Mouse (Mus musculus) adrenal gland, postnatal 14 days (tissue): ENCODE results near the gene Adck2. TPM values are rescaled to one million over a fixed set of nuclear protein-coding genes. Genes with fewer than 3 reads are reported as not detected.

Source experiments
- DNase-seq: peaks from one replicate; pipeline ENCODE4 v3.0.0; 2021; ENCODE audit warnings: mixed read lengths
- total RNA-seq: library from RNA; stranded (reverse); gene quantifications from 2 replicates; pipeline ENCODE4 v1.2.3, GENCODE M21; 2021

The Adck2 gene
- total RNA-seq, 1 experiment from 2014 or later = 23.5 TPM

GRCm38 (mm10) chr6:39557723-39558261 is 15.9 kb upstream of the Adck2 start, which contains the start of gene Dennd2a:
TSS of gene Dennd2a (minus strand) at chr6:39557867.
- DNase-seq = peak; percentile 87

- DNase-seq = no peak
Observed at GRCm38 (mm10) chr6:39559276-39559939, 14.3 kb upstream of the Adck2 start.

DNA sequence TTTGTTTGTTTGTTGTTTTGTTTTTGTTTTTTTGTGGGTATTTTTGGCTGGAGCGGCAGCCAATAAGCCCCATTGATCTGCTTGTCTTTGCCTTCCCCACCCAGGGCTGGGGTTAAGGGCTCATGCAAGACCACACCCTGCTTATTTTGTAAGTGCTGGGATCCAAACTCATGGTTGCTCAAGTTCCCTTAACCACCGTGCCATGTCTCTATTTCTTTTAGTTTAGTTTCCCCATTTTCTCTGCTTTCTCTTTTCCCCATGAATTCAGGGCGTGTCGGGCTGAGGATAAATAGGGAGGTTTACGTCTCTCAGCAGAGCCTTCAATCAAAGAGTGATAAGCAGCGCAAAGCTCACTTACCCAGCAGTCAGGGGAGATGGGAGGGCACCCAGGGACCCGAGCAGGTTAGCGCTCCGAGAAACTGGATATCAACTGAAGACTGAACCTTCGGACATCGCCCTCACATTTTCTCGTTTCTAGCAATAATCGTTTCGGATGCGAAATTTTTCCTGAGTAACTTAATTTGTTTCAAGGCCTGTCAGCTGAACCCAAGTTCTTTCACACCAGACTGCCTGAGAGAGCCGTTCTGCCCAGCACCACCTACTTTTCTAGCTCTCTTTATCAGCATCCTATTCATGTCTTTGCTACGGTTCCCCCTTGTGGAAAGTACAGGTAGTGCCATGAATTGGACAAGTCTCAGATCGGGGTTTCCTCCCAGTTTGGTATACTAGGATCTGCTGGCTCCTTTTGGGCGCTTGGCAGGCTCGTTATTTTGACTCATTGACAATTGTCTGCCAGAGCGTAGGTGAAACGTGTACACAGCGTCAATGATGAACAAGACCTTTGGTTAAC is 11.3 kb upstream of the Adck2 start:
- peak; percentile 84 for DNase-seq

DNA sequence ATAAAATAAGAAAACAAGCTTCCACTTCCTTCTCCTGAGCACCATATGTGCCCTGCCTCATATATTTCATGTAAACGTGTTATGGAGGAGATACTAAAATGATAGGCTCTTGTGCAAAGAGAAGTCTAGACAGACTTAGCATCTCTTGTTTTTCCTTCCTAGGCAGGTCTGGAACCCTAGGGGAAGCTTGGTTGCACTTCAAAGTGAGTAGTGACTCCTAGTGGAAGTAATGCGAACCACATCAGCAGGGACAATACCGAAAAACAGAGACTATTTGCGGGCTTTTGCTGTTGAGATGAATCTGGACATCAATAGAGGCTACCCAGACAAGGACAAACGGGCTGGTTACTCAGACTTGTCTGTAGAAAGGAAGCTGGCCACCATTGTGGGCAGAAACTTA is 6.1 kb upstream of the Adck2 start:
- peak; percentile 43 for DNase-seq

- DNase-seq = peak; percentile 56
Observed at GRCm38 (mm10) chr6:39570426-39570825, 3.2 kb upstream of the Adck2 start.

GRCm38 (mm10) chr6:39574555-39574869 is 839 bp downstream of the Adck2 start:
- peak; percentile 64 for DNase-seq

- DNase-seq = no peak
Observed at GRCm38 (mm10) chr6:39574951-39575350, 1.3 kb downstream of the Adck2 start.

DNA sequence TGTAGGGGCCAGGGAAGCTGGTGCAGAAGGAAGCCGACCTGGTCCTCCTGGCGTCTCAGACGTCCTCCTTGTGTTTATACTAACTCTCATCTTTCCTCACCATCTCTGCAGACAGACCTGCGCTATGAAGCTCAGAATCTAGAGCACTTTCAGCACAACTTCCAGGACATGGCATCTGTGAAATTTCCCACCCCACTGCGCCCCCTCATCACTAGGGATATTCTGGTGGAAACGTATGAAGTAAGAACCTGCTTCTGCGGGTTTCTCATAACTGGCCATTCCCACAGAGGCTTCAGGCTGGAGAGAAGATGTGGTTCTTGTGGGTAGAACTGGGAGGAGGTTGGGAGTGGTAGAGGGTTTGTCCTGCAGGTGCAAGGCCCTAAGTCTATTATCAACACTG is 5.9 kb downstream of the Adck2 start:
- DNase-seq = no peak

- no peak for DNase-seq
Observed at GRCm38 (mm10) chr6:39580558-39580957, 6.9 kb downstream of the Adck2 start.

DNA sequence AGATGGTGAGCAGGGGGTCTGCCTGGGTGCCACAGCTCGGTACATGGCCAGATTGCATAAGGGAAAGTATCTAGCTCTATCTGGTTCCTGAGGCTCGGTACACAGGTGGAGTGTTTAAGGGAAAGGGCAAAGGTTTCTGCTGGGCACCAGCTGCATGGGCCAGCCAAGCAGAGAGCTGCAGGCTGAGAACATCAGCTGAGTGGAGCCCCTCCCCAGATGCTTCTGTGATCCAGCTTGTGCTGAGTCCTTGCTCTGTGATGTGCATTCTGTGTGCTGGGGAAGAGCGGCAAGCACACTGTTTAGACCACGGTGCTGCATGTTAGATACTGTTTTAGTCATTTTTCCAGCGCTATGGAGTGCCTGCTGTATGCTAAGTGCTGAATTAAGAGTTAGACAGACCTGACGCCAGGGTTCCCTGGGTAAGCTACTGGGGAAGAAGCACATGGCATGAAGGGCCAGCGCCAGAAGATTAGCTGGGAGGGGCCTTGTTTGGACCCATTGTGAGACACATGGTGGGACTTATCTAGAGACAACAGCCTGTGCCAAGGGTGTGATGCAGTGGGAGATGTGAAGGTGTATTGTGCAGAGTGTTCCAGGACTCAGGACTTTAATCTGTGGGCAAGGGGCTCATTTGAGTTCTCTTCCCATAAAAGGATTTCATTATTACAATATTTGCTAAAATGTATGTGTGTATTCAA is 7.6 kb downstream of the Adck2 start:
- DNase-seq = no peak

DNA sequence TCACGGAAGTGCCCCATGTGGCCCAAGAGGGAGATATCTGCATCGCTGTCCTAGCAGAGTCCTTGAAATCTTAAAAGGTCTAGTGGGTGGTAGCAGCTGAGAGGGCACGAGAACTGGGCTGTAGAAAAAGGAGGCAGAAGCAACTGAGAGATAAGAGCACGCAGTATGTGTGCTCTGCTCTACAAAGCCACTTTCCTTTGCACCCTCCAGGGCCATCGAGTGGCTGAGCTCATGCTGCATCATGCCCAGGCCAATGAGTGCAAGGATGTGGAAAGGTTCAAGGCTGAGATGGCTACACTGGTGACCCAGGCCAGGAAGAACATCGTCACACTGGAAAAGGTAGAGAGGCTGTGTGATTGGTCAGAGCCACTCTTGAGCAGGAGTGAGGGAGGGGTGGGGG is 11.8 kb downstream of the Adck2 start, which contains the start of gene Gm42420:
Gene Gm42420, plus strand, starts transcription at position 237 of the 400 bp plus-strand sequence.
- DNase-seq = peak; percentile 21

GRCm38 (mm10) chr6:39591481-39591880 is 17.8 kb downstream of the Adck2 start:
- DNase-seq = no peak

DNA sequence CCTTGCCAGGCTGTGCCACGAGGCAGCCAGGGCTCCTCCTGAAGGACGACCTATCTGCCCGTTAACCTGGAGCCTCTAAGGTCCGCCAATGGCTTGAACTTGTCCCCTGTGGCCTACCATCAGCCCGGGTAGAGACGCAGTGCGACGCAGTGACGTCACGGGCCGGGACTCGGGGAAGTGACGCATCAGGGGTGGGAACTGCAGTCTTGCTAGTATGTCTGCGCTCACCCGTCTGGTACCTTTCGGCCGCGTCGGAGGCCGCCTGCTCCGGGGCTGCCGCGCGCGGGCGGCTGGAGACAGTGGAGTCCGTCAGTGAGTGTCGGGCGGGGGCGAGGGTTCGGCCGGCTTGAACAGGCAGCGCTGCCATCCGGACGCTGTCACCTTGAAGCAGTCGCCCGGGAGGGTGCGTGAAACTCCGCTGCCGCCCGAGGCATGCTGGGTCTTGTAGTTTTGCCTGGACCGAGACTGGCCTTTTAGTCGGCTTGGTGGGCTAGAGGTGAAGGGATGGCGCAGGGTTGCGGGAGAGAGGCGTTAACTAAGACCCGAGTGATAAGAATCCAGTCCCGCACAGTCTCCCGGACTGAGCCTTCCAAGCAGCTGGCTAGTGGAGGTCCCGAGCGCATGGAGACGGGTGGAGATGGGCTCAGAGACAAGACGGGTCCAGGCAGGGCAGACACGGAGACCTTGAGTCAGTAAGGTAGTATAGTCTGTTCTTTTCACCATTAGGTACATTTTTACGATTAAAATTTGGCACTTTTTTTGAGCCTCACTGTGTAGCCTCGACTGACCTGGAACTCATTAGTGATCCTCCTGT is 18.9 kb downstream of the Adck2 start, which contains the start of gene Ndufb2:
Gene Ndufb2, plus strand, starts transcription at position 174 of the 814 bp plus-strand sequence.
- peak; percentile 96 for DNase-seq

DNA sequence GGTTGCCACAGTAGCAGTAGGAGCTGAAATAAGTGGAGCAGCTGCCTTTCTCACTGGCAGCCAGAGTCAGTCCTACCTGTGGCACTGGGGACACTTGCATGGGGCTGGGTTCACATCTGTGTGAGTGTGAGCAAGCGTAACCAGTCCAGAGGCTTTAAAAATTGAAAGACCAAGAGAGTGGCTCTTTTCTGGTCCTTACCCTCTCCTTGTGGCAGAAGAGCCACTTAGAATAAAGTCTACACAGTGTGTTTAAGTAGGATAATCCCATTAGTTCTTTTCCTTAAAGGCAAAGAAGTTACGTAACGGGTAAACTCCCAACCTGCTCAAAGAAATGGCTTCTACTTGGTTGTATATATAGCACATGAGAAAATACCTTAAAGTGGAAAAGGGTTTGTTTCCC is 27.2 kb downstream of the Adck2 start:
- DNase-seq = no peak

DNA sequence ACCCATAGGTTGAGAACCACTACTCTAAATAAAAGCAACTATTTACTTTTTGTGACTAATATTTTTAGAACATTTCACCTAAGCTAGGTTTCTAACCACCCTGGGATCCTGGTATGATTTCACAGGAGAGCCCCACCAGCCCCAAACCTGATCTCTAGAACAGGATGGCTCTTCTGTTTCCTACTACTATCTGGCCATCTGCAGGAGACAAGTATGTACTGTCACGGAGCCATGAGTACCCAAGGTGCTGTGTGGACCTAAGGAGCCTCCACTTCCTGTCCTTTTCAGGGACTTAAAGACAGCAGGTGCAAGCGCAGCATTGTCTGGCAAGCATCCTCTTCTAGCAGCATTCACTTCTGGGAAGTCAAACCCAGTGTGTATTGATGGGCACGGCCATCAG is 28.2 kb downstream of the Adck2 start:
- no peak for DNase-seq

DNA sequence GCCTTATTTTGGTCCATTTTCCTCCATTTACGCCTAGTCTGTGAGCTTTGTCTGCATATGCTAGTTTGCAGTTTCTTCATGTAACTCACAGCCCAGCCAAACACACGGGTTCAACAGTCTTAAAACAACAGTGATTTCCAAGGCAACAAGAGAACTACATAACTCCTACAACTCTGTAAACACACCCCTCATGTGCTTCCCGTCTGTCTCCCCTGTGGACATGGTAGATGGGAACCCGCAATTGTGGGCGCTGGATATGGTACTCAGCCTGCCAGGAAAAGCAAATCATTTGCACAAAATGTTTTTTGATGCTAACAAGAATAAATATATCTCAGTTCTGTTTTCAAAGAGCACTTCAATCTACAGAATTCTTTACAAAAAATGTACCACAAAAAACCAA is 30.9 kb downstream of the Adck2 start:
- DNase-seq = no peak

DNA sequence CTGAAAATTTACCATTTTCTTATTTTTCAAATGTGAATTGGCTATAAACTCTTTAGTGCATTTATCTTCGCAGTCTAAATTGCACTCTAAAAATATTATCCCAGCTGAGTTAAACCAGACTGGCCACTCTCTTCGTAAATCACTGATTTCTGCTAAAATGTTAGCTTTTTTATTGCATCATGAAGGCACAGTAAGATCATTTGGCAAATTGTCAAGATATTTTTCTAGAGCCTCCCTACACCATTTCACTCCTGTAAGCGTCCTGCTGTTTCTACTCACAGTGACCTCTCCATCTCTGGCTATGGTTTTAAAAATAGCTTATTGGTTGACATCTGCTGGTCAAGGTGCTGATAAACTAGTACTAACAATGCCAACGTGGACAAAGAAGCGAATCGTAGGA is 32.4 kb downstream of the Adck2 start:
- no peak for DNase-seq

DNA sequence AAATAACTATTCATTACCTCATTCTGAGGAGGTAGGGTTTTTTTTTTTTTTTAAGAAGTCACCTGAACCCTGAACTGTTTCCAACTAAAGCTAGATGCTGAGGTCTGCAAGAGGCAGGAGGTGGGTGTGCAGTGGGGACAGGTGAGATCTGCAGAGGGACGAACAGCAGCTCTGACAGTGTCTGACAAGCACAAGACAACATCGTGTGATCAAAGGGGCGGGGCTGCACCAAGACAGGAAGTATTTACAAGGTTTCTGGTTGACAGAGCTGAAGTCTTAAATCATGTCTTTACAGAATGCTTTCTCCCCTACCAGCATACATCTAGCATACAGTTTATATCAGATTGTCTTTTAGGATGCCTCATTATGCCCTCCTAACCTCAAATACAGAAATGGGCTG is 33.2 kb downstream of the Adck2 start:
- no peak for DNase-seq

- no peak for DNase-seq
Observed at GRCm38 (mm10) chr6:39607365-39607764, 33.7 kb downstream of the Adck2 start.

- DNase-seq = no peak
Observed at GRCm38 (mm10) chr6:39610207-39610606, 36.5 kb downstream of the Adck2 start.

GRCm38 (mm10) chr6:39611296-39611695 is 37.6 kb downstream of the Adck2 start:
- DNase-seq = no peak
